Mouse (Mus musculus) Muller cell, postnatal 12 days (primary cell): ENCODE measurements around the gene Maea.
"Not testable (repeated sequence)": the region's sequence is repeated elsewhere in the genome, so short reads cannot be mapped to it uniquely, and the experiment has no call there.

Source experiments
- DNase-seq: peaks from one replicate; pipeline ENCODE4 v3.0.0-alpha.2; 2015; ENCODE audit errors: inconsistent ontology term

Gene Maea

GRCm38 (mm10) chr5:33335273-33335976 lies at the start of gene Maea:
Gene Maea (plus strand): TSS chr5:33335509.
- DNase-seq = peak; percentile 97

GRCm38 (mm10) chr5:33293796-33294430 lies 41.4 kb upstream of the Maea start:
- DNase-seq = peak; percentile 29

DNA sequence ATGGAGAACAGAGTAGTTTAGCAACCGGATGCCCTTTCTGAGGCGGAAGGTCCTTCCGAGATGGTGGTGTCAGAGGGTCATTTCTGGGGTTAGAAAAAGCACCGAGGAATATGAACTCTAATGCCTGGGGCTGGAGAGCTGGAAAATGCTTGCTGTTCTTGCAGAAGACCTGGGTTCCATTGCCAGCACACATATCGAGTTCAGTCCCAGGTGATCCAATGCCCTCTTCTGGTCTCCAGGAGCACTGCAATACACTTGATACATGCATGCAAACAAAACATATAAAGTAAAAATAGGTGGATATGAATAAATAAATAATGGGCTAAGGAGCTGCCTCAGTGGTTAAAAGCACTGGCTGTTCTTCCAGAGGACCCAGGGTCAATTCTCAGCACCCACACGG lies 38.1 kb upstream of the Maea start:
- DNase-seq = no peak

GRCm38 (mm10) chr5:33301801-33302200 lies 33.5 kb upstream of the Maea start:
- DNase-seq = no peak

GRCm38 (mm10) chr5:33310704-33311462 lies 24.4 kb upstream of the Maea start:
- DNase-seq = no peak

DNA sequence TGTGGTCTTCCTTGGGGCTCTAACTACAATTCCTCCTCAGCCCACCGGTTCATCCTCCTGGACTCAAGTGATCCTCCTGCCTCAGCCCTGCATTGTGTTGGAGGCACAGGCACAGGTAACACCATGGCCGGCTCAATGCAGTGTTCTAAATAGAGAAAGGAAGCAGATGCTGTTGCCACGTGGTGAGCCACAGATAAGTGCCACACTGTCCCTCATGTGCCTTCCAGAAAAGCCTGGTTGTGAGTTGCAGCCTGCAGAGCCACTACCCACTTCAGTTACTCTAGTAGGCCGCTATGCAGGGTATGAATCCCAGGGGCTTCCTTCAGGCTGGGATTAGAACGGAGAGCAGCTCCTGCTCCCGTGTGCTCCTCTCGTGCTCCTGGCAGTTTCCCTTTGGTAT lies 23.1 kb upstream of the Maea start:
- no peak for DNase-seq

- DNase-seq = no peak
Measured at GRCm38 (mm10) chr5:33324491-33324890, 10.8 kb upstream of the Maea start.

- no peak for DNase-seq
Measured at GRCm38 (mm10) chr5:33334381-33335272, 682 bp upstream of the Maea start.

DNA sequence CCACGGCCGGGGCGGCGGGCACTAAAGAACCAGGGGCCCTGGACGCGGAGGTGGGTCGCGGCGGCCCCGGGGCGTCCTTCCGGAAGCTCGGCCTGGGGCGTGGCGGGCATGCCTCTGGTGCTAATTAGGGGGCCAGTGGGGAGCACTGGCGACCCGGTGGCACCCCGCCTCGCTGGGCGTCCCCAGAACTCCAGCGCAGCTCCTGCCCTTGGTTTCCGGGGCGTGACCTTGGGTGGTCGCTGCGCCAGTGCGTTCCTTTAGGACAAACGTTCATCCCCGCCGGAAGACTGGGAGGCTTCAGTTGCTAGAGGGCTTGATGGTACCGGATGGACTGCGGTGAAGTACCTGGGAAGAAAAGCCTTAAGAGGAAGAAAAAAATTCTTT lies 660 bp downstream of the Maea start:
- peak; percentile 86 for DNase-seq

GRCm38 (mm10) chr5:33337206-33337605 lies 1.9 kb downstream of the Maea start:
- peak; percentile 69 for DNase-seq

GRCm38 (mm10) chr5:33341165-33341564 lies 5.9 kb downstream of the Maea start:
- no peak for DNase-seq

GRCm38 (mm10) chr5:33342248-33342647 lies 6.9 kb downstream of the Maea start:
- DNase-seq = not testable (repeated sequence)

- peak; percentile 95 for DNase-seq
Measured at GRCm38 (mm10) chr5:33342821-33343220, 7.5 kb downstream of the Maea start.

DNA sequence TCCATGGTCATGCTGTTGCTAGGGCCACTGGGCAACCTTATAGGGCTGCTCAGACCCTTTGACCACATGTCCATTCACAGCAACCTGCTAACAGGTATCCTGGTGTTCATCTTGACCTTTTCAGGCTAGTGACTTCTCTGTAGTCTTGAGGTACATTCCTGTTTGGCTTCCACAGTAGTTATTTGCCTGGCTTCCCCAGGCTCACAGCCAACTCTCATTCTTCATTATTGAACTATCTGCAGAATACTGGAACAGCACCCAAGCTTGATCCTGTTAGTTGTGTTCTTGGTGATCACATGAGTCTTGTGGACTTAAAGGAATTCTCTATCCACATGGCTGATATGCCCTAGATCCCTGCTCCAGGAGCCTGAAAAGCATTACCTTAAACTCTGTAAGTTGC lies 8.3 kb downstream of the Maea start:
- peak; percentile 82 for DNase-seq

GRCm38 (mm10) chr5:33344070-33344469 lies 8.8 kb downstream of the Maea start:
- DNase-seq = no peak

DNA sequence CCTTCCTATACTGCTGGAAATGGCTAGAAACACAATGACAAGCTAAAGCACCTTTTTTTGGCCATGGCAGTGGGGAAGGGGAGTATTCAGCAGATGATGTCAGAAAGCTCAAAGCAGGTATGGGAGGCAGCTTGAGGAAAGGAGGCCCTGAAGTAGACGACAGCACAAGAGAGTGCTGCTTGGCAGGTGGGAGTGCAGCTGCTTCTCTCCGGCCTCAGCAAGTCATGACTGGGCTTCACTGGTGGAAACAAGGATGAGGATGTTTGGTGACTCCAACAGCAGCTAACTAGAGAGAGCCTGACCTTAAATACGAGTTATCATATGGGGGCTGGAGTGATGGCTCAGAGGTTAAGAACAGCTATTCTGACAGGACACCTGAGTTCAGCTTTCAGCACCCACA lies 12.3 kb downstream of the Maea start:
- DNase-seq = no peak

- DNase-seq = no peak
Measured at GRCm38 (mm10) chr5:33349205-33349604, 13.9 kb downstream of the Maea start.

DNA sequence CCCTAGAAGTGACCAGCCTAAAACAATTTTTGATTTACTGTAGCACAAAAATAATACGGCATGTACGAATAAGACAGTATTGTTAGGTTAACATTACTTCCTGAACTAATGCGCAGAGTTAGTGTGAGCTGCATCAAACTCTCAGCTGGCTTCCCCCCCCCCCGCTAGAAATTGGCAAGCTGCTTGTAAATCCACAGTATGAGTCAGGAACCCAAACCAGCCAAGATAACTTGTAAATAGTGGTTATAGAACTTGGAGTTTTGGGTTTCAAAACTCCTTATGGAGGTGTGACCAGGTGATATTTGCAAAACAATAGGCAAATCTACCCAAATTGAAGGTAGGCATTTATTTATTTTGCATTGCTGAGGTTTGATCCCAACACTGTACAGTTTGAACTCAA lies 14.4 kb downstream of the Maea start:
- no peak for DNase-seq

- no peak for DNase-seq
Measured at GRCm38 (mm10) chr5:33351556-33352272, 16.4 kb downstream of the Maea start.

DNA sequence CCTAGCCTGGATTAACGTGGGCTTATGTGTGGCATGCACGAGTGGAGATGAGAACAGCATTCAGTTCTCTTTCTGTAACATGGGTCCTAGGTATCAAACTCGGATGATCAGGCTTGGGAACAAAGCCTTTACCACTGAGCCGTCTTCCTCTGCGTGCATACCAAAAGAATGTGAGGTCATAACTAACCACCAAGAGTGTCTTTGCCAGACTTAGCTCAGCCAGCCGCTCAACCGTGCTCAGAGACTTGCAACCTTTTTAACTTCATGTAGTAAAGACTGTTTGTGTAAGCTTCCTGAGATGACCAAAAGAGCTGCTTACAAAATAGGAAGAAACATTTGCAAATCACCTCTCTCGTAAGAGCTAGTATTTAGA lies 16.9 kb downstream of the Maea start:
- DNase-seq = peak; percentile 80

DNA sequence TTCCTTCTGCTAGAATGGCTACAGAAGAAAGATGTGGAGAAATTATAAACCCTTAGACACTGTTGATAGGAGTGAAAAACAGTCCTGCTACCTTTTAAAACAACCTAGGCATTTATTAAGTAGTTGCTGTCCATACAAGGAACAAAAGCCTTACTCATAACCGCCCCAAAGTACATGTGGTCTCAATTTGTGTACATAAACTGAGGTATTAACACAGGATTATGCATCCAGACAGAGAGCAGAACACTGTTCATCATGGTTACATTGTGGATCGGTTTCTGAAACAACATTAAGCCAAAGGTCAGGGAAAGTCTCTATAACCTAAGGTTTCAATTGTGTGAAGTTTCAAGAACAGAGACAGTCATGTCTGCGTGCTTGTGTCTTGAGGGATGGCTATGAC lies 17.7 kb downstream of the Maea start:
- DNase-seq = no peak
